Mouse (Mus musculus): ENCODE measurements around the gene Tgm1.

DNA sequence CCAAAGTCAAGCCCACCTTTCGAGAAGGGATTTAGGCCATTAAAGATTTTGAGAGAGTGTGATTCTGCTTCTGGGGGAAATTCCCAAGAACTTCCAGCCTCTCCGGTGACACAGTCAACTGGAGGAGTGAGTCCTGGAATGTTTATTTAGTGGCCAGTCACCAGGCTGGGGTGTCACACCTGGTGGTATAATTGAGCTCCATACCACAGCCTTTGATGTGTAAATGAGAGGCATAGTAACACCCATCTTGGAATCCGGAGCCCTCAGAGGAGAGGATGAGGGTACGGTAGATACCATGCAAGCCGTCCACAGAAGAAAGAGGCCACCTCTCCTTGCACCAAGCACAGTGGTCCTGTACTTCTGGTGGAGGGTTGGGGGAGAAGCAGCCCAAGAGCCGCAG, 11.0 kb downstream of the Tgm1 start:
- no peak for TF ChIP-seq CTCF (IDR thresholded peaks at IDR 0.05; ENCODE audit: low read depth, low read length)
- no peak for TF ChIP-seq POLR2A (IDR thresholded peaks at IDR 0.05; ENCODE audit: borderline replicate concordance, low read depth, low read length)

All from bone marrow macrophage, adult 2 months (primary cell).